Mouse (Mus musculus) midbrain, embryonic 14.5 days (tissue): ENCODE results near the gene Cabp4. TPM values are rescaled to one million over a fixed set of nuclear protein-coding genes. Genes with fewer than 3 reads are reported as not detected.

Experiments
- ATAC-seq: fragments of 200-750 bp; cut with Nextera tagmentation; 2 replicates; pipeline ENCODE4 v1.8.0; 2017; ENCODE audit warnings: moderate number of reproducible peaks, moderate library complexity; ENCODE audit not compliant: low FRiP score, low TSS enrichment
- DNase-seq: peaks from one replicate; pipeline ENCODE4 v3.0.0-alpha.2; 2015
- H3K27ac ChIP-seq: fragments of 300-500 bp; sonication (generic); replicated peaks from 2 replicates; pipeline ENCODE4 v1.5.1; 2014; ENCODE audit warnings: mild to moderate bottlenecking, low read depth, low read length, moderate library complexity
- H3K27me3 ChIP-seq: fragments of 300-500 bp; sonication (generic); 2 replicates; pipeline ENCODE4 v1.6.1; 2014; ENCODE audit warnings: low read length, control low read depth, mixed read lengths; ENCODE audit not compliant: control insufficient read depth, insufficient read depth
- H3K36me3 ChIP-seq: fragments of 300-500 bp; sonication (generic); 2 replicates; pipeline ENCODE4 v1.6.1; 2014; ENCODE audit warnings: low read length, control low read depth; ENCODE audit not compliant: control insufficient read depth, insufficient read depth
- H3K4me1 ChIP-seq: fragments of 300-500 bp; sonication (generic); 2 replicates; pipeline ENCODE4 v1.6.1; 2014; ENCODE audit warnings: mild to moderate bottlenecking, antibody characterized with exemption, low read length, control low read depth; ENCODE audit not compliant: control insufficient read depth, insufficient read depth
- H3K4me2 ChIP-seq: fragments of 300-500 bp; sonication (generic); 2 replicates; pipeline ENCODE4 v1.6.1; 2014; ENCODE audit warnings: mild to moderate bottlenecking, low read length, moderate library complexity
- H3K4me3 ChIP-seq: fragments of 300-500 bp; sonication (generic); replicated peaks from 2 replicates; pipeline ENCODE4 v1.5.1; 2014; ENCODE audit warnings: low read depth, low read length
- H3K9ac ChIP-seq: fragments of 300-500 bp; sonication (generic); replicated peaks from 2 replicates; pipeline ENCODE4 v1.6.1; 2014; ENCODE audit warnings: mild to moderate bottlenecking, low read length, moderate library complexity
- H3K9me3 ChIP-seq: fragments of 300-500 bp; sonication (generic); 2 replicates; pipeline ENCODE4 v1.6.1; 2016; ENCODE audit warnings: low read length, control low read depth, mixed read lengths; ENCODE audit not compliant: control insufficient read depth
- WGBS: fragments of 180-500 bp; shearing (Covaris S2); extraction: QIAGEN DNeasy Blood & Tissue Kit; methylation state at CpG from one replicate; pipeline ENCODE4 v1.1.7; 2014; 5-methylcytosine and 5-hydroxymethylcytosine counted together
- polyA plus RNA-seq: library from polyadenylated mRNA; unstranded; fragments of >200 nt; fragmentation: Nextera tagmentation; extraction: Ambion mirVana; gene quantifications from 2 replicates; pipeline ENCODE4 v1.2.1, GENCODE M21; 2014

Gene Cabp4
- polyA plus RNA-seq, 1 experiment from 2014 or later, result 0.14 TPM

DNA sequence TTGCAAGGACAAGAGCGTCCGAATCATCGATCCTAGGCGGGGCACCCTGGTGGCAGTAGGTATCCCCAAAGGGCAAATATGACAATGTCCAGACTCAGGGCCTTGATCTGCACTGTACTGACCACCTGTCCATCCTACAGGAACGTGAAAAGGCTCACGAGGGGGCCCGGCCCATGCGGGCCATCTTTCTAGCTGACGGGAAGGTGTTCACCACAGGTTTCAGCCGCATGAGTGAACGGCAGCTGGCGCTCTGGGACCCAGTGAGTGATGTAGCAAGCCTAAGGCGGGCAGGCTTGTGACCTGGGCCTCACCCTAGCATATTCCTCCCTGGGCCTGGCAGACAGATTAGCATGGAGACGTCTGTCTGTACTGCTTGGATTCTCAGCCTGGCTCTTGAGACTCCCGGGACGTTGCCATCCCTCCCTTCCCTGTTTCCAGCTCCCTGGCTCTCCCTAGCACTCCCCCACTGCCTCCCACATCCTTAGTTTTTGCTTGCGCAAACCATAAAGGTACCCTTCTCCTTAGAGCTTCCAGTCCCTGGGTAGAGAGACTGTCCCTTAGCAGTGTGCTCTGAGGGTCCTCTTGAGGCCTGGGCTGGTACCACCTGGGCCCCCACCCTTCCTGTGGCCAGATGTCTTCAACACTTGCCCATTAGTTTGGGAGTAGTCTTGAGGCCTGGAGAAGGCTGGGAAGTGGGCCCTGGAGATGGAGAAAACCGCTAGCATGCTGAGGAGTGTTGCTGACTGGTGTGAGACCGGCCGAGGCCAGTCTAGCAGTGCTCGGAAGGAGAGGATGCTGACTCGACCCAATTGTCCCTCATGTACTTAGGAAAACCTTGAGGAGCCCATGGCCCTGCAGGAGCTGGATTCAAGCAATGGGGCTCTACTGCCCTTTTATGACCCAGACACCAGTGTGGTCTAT, 7.0 kb upstream of the Cabp4 start:
- H3K27me3 ChIP-seq, result no peaks in the 10 kb centered on the region
- H3K4me1 ChIP-seq, result peaks cover 15% of the 10 kb centered on the region; the same call in 1 of the 2 replicates
- peaks cover 39% of the 10 kb centered on the region for H3K36me3 ChIP-seq
- no peak for DNase-seq
- H3K4me2 ChIP-seq, result no peak overlapping the region
- 91% methylated on average over 22 of the region's 22 CpGs for WGBS
- H3K27ac ChIP-seq, result no peak overlapping the region
- H3K4me3 ChIP-seq, result no peak overlapping the region
- H3K9me3 ChIP-seq, result 0 out of 2 replicates have a peak, but pooled peaks cover 2% of the 10 kb centered on the region
- H3K9ac ChIP-seq, result no peak overlapping the region
- ATAC-seq, result no peak

DNA sequence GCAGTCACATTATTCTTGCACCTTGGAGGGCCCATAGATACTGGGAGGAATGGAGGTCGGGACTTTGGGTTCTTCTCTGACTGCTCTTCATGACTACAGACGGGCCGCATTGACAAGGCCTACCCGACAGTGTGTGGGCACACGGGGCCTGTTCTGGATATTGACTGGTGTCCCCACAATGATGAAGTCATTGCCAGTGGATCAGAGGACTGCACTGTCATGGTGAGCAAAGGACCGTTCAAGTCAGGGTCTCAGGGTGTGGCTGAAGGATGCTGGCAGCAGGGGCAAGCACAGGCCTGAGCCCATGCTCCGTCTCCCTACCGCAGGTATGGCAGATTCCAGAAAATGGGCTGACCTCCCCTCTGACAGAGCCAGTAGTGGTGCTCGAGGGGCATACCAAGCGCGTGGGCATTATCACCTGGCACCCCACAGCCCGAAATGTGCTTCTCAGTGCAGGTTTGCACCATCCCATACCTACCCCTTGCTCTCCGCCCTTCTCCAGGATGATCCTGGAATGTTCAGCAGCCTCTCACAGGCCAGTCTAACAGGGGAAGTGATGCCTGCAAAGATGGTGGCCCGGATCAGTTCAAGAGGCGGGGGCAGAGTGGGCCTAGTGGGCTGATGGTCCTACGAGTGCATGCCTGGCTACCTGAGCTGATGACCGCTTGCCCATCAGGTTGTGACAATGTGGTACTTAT, 6.1 kb upstream of the Cabp4 start:
- Histone ChIP-seq H3K9ac (no peak overlapping the region), H3K9me3 (0 out of 2 replicates have a peak, but pooled peaks cover 4% of the 10 kb centered on the region), H3K4me2 (peak overlapping the region; percentile 86; the same call in 1 of the 2 replicates), H3K36me3 (peaks cover 32% of the 10 kb centered on the region), H3K4me1 (peaks cover 15% of the 10 kb centered on the region; the same call in 1 of the 2 replicates), H3K27me3 (no peaks in the 10 kb centered on the region), H3K4me3 (0 out of 2 replicates have a peak overlapping the region, but pooled peaks have one; percentile 2), H3K27ac (no peak overlapping the region)
- WGBS, result 95% methylated on average over 17 of the region's 17 CpGs
- DNase-seq (no peak), ATAC-seq (no peak)

DNA sequence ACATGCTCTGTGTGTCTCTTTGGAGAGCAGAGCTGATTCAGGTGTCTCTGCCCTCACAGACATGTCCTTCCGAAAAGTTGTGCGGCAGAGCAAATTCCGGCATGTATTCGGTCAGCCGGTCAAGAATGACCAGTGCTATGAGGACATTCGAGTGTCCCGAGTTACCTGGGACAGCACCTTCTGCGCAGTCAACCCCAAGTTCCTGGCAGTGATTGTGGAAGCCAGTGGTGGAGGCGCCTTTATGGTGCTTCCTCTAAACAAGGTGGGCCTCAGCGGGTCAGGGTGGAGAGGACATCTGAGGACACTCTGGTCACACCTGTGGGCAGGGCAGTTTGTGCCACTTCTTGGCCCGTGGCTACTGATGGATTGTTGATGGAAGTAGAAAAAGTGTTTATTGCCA, 5.5 kb upstream of the Cabp4 start:
- Histone ChIP-seq H3K27ac (no peak overlapping the region), H3K9me3 (0 out of 2 replicates have a peak, but pooled peaks cover 4% of the 10 kb centered on the region), H3K27me3 (no peaks in the 10 kb centered on the region), H3K9ac (peak overlapping the region; percentile 81), H3K4me3 (peak overlapping the region; percentile 80), H3K4me2 (peak overlapping the region; percentile 86), H3K36me3 (peaks cover 32% of the 10 kb centered on the region), H3K4me1 (peaks cover 15% of the 10 kb centered on the region; the same call in 1 of the 2 replicates)
- DNase-seq, result no peak
- WGBS, result 90% methylated on average over 11 of the region's 11 CpGs
- no peak for ATAC-seq

DNA sequence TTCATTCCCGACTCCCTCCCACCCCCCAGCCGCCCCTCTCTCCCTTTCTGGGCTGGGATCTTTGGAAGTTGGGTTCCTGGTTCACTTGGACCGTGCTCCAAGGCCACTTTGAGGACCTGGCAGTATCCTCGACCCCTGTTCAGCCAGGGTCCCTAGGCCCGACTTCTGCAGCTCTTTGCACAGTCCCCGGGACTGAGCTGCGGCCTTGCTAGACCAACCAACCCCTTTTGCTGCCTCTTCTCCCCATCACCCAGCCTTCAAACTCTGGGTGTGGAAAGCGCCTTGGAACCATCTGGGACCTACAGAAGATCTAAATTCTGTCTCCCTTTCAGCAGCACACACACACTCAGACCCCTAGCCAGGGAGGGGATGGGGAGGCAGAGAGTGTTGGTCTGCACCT, 5.0 kb upstream of the Cabp4 start:
- DNase-seq, result no peak
- peak overlapping the region; percentile 80 for H3K4me3 ChIP-seq
- WGBS, result 3% methylated on average over 8 of the region's 8 CpGs
- H3K4me2 ChIP-seq, result peak overlapping the region; percentile 86
- H3K4me1 ChIP-seq, result peaks cover 15% of the 10 kb centered on the region; the same call in 1 of the 2 replicates
- H3K27me3 ChIP-seq, result no peaks in the 10 kb centered on the region
- H3K36me3 ChIP-seq, result peaks cover 30% of the 10 kb centered on the region
- no peak for ATAC-seq
- H3K9me3 ChIP-seq, result 0 out of 2 replicates have a peak, but pooled peaks cover 4% of the 10 kb centered on the region
- peak overlapping the region; percentile 64 for H3K27ac ChIP-seq
- peak overlapping the region; percentile 81 for H3K9ac ChIP-seq

DNA sequence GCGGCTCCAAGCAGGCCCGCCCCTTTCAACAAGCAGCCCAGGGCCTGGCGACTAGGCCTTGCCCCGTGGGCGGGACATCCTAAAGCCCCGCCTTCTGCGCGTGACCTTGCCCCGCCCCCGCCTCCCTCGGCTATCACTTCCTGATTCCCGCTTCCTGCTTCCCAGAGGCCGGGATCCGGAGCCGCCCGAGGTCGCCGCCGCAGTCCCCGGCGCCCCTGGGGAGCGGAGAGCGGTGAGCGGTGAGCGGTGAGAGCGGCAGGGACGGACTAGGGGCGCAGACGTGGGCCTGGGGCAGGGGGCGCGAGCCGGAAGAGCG, 4.6 kb upstream of the Cabp4 start, which contains the start of gene Coro1b:
Coro1b (plus strand) TSS at position 129 of the 316 bp plus-strand sequence.
- peak; percentile 95 for DNase-seq
- Histone ChIP-seq H3K4me1 (peaks cover 15% of the 10 kb centered on the region; the same call in 1 of the 2 replicates), H3K4me2 (peak within 1 kb of the TSS; percentile 86), H3K27me3 (no peaks in the 10 kb centered on the region), H3K27ac (peak within 1 kb of the TSS; percentile 64), H3K9me3 (0 out of 2 replicates have a peak, but pooled peaks cover 4% of the 10 kb centered on the region), H3K9ac (peak within 1 kb of the TSS; percentile 81), H3K36me3 (peaks cover 26% of the 10 kb centered on the region), H3K4me3 (peak within 1 kb of the TSS; percentile 80)
- WGBS, result under 1% methylated on average over 30 of the region's 33 CpGs
- peak; percentile 92 for ATAC-seq

DNA sequence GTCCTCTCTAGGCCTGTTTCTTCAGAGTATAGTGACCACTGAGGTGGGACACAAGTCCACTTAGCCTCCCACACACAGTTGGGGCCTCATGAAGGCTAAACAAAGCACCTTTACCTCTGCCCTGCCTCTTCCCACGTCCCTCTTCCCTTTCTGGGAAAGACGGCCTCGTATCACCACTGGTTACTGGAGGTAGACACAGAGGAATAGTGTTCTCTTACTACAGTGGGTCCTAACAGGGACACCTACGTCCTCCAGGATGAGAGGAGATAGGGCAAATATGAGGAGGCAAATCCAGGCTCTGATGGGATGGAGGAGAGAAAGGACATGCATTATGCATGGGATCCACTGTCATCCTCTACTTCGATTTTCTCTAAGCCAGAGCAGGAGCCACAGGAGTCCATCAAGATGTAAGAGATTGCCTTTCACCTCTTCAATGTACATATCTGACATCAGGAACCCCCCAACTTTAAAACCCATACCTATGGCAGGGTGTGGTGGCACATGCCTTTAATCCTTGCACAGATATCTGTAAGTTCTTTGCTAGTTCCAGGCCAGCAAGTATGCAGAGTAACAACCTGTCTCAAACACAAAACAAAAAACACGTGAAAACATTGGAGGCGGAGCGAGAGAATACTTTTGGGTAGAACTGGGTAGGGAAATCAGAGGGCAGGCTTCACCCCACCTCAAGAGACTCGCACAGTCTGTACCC, 4.1 kb upstream of the Cabp4 start:
- H3K4me2 ChIP-seq, result peak overlapping the region; percentile 86
- DNase-seq (no peak), ATAC-seq (peak; percentile 49)
- H3K27ac ChIP-seq, result peak overlapping the region; percentile 64; the same call in 1 of the 2 replicates
- peak overlapping the region; percentile 80 for H3K4me3 ChIP-seq
- no peaks in the 10 kb centered on the region for H3K27me3 ChIP-seq
- peaks cover 25% of the 10 kb centered on the region for H3K36me3 ChIP-seq
- H3K4me1 ChIP-seq, result peaks cover 15% of the 10 kb centered on the region; the same call in 1 of the 2 replicates
- WGBS, result 27% methylated on average over 9 of the region's 9 CpGs
- H3K9me3 ChIP-seq, result 0 out of 2 replicates have a peak, but pooled peaks cover 4% of the 10 kb centered on the region
- H3K9ac ChIP-seq, result peak overlapping the region; percentile 81

DNA sequence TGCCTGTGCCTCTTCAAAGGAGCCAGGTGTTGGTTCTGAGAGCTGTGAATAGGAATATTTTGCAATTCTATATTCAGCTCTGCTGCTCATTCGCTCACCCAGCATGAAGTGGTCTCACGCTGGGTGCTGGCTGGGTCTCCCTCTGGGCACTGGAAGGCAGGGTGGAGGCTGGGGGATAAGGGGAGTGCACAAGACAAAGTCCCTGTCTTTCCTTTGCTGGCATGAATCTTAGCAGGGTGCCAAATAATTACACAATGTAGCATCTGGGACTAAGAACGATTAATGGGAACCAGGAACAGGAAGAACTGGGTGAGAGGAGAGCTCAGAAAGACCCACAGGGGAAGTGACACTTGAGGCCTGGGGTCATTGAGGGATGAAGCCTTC, 3.2 kb upstream of the Cabp4 start:
- Histone ChIP-seq H3K27ac (no peak overlapping the region), H3K9me3 (0 out of 2 replicates have a peak, but pooled peaks cover 4% of the 10 kb centered on the region), H3K27me3 (no peaks in the 10 kb centered on the region), H3K36me3 (peaks cover 19% of the 10 kb centered on the region), H3K4me2 (no peak overlapping the region), H3K4me3 (no peak overlapping the region), H3K4me1 (peaks cover 15% of the 10 kb centered on the region; the same call in 1 of the 2 replicates), H3K9ac (no peak overlapping the region)
- ATAC-seq (no peak), DNase-seq (no peak)
- 43% methylated on average over 3 of the region's 3 CpGs for WGBS
